Mouse (Mus musculus) liver, embryonic 14.5 days (tissue): ENCODE measurements at regions not wholly inside any gene's neighbourhood (a gene's known extent, or its start where the extent isn't known, plus 50 kb on each side); places are given as distances from the start of the nearest gene placed in this dataset.
"Not testable (repeated sequence)": the region's sequence is repeated elsewhere in the genome, so short reads cannot be mapped to it uniquely, and the experiment has no call there.

Experiments
- ATAC-seq: fragments of 200-750 bp; cut with Nextera tagmentation; 2 replicates; pipeline ENCODE4 v1.8.0; 2017; ENCODE audit warnings: moderate number of reproducible peaks, mild to moderate bottlenecking, moderate library complexity; ENCODE audit not compliant: insufficient read depth
- DNase-seq, 3 experiments: peaks; one replicate each; pipeline ENCODE4 v3.0.0-alpha.2; 2012 to 2013; ENCODE audit warnings: low read depth in 3 of 3, low spot score in 3 of 3
- H3K27ac ChIP-seq: fragments of 300-500 bp; sonication (generic); 2 replicates; pipeline ENCODE4 v1.5.1; 2014; ENCODE audit warnings: moderate library complexity, mild to moderate bottlenecking, control low read depth, inconsistent platforms
- H3K27me3 ChIP-seq: fragments of 300-500 bp; sonication (generic); 2 replicates; pipeline ENCODE4 v1.6.1; 2014; ENCODE audit warnings: mild to moderate bottlenecking, low read length, moderate library complexity; ENCODE audit not compliant: control insufficient read depth, insufficient read depth
- H3K36me3 ChIP-seq: fragments of 300-500 bp; sonication (generic); replicated peaks from 2 replicates; pipeline ENCODE4 v1.6.1; 2014; ENCODE audit warnings: low read depth; ENCODE audit not compliant: control insufficient read depth, insufficient read depth
- H3K4me1 ChIP-seq, 2 experiments: fragments of 200-500 bp in 1 of 2; fragments of 300-500 bp in 1 of 2; sonication (generic) in 1 of 2; replicated peaks; 2 replicates each; pipeline ENCODE4 v1.6.1; 2012 to 2014; ENCODE audit warnings: antibody characterized with exemption in 1 of 2, inconsistent platforms in 1 of 2, low read length in 1 of 2; ENCODE audit not compliant: control insufficient read depth in 2 of 2, insufficient read depth in 2 of 2
- H3K4me2 ChIP-seq: fragments of 300-500 bp; sonication (generic); 2 replicates; pipeline ENCODE4 v1.6.1; 2014; ENCODE audit warnings: low read depth, mild to moderate bottlenecking, control low read depth, moderate library complexity
- H3K4me3 ChIP-seq, 2 experiments: fragments of 200-500 bp in 1 of 2; fragments of 300-500 bp in 1 of 2; sonication (generic) in 1 of 2; 2 replicates each; pipeline ENCODE4 v1.5.1; 2012 to 2014; ENCODE audit warnings: low read depth in 2 of 2, low read length in 2 of 2, mild to moderate bottlenecking in 2 of 2, control low read depth in 1 of 2, inconsistent platforms in 1 of 2, moderate library complexity in 1 of 2; ENCODE audit not compliant: insufficient read depth in 1 of 2
- H3K9ac ChIP-seq: fragments of 300-500 bp; sonication (generic); replicated peaks from 2 replicates; pipeline ENCODE4 v1.6.1; 2014; ENCODE audit warnings: mild to moderate bottlenecking, control low read depth, moderate library complexity
- H3K9me3 ChIP-seq: fragments of 300-500 bp; sonication (generic); 2 replicates; pipeline ENCODE4 v1.6.1; 2016; ENCODE audit warnings: low read length, mixed read lengths; ENCODE audit not compliant: control insufficient read depth
- CTCF ChIP-seq: IDR thresholded peaks from 2 replicates; pipeline ENCODE4 v1.5.1; 2016; ENCODE audit warnings: antibody characterized with exemption, low read depth, control low read depth
- EP300 ChIP-seq: IDR thresholded peaks from 2 replicates; pipeline ENCODE4 v1.6.1; 2016; ENCODE audit warnings: antibody characterized with exemption, low read depth
- WGBS: fragments of 180-500 bp; shearing (Covaris S2); extraction: QIAGEN DNeasy Blood & Tissue Kit; methylation state at CpG from one replicate; pipeline ENCODE4 v1.1.7; 2014; ENCODE audit not compliant: insufficient replicate concordance; 5-methylcytosine and 5-hydroxymethylcytosine counted together

- ATAC-seq (no peak), DNase-seq (no peak)
- H3K9me3 ChIP-seq = no peaks in the 10 kb centered on the region
- H3K4me3 ChIP-seq = no peak overlapping the region
- no peaks in the 10 kb centered on the region for H3K36me3 ChIP-seq
- no peak overlapping the region for H3K9ac ChIP-seq
- no peaks in the 10 kb centered on the region for H3K27me3 ChIP-seq
- H3K4me2 ChIP-seq = no peak overlapping the region
- H3K4me1 ChIP-seq = no peaks in the 10 kb centered on the region
- H3K27ac ChIP-seq = no peak overlapping the region
- WGBS = 41% methylated on average over 5 of the region's 5 CpGs
- TF ChIP-seq CTCF = no peak
Observed at GRCm38 (mm10) chr9:27519711-27520110, 123.1 kb downstream of the Spata19 start.

- Histone ChIP-seq H3K9me3 (no peaks in the 10 kb centered on the region), H3K4me2 (no peak overlapping the region), H3K9ac (no peak overlapping the region), H3K4me3 (no peak overlapping the region), H3K27ac (no peak overlapping the region), H3K36me3 (no peaks in the 10 kb centered on the region), H3K4me1 (no peaks in the 10 kb centered on the region), H3K27me3 (no peaks in the 10 kb centered on the region)
- TF ChIP-seq EP300 = no peak
- TF ChIP-seq CTCF = no peak
- ATAC-seq (no peak), DNase-seq (no peak)
- WGBS = 61% methylated on average over 3 of the region's 3 CpGs
Observed at GRCm38 (mm10) chr9:27521181-27521580, 124.6 kb downstream of the Spata19 start.

GRCm38 (mm10) chr9:27526681-27527080 lies 130.1 kb downstream of the Spata19 start:
- ATAC-seq (no peak), DNase-seq (no peak)
- Histone ChIP-seq H3K27ac (no peak overlapping the region), H3K4me2 (no peak overlapping the region), H3K27me3 (no peaks in the 10 kb centered on the region), H3K9ac (no peak overlapping the region), H3K4me3 (no peak overlapping the region), H3K36me3 (no peaks in the 10 kb centered on the region), H3K9me3 (no peaks in the 10 kb centered on the region), H3K4me1 (no peaks in the 10 kb centered on the region)
- WGBS = 64% methylated on average over 3 of the region's 3 CpGs
- TF ChIP-seq EP300 = no peak
- TF ChIP-seq CTCF = no peak

GRCm38 (mm10) chr9:27538480-27538879 lies 141.9 kb downstream of the Spata19 start:
- no peak overlapping the region for H3K4me2 ChIP-seq
- no peak overlapping the region for H3K9ac ChIP-seq
- H3K9me3 ChIP-seq = no peaks in the 10 kb centered on the region
- TF ChIP-seq EP300 = no peak
- TF ChIP-seq CTCF = no peak
- DNase-seq = no peak
- H3K27ac ChIP-seq = no peak overlapping the region
- ATAC-seq = no peak
- H3K4me1 ChIP-seq = no peaks in the 10 kb centered on the region
- WGBS = 33% methylated on average over 5 of the region's 5 CpGs
- no peak overlapping the region for H3K4me3 ChIP-seq
- no peaks in the 10 kb centered on the region for H3K36me3 ChIP-seq
- H3K27me3 ChIP-seq = no peaks in the 10 kb centered on the region

GRCm38 (mm10) chr9:27541585-27542151 lies 145.1 kb downstream of the Spata19 start:
- H3K4me1 ChIP-seq = no peaks in the 10 kb centered on the region
- TF ChIP-seq CTCF = no peak
- no peak for TF ChIP-seq EP300

GRCm38 (mm10) chr9:27554697-27555096 lies 158.1 kb downstream of the Spata19 start:
- DNase-seq, ATAC-seq, H3K4me3 ChIP-seq, H3K4me1 ChIP-seq, H3K36me3 ChIP-seq, H3K9ac ChIP-seq, H3K27me3 ChIP-seq, H3K27ac ChIP-seq, H3K4me2 ChIP-seq, H3K9me3 ChIP-seq: not testable (repeated sequence)

More at GRCm38 (mm10) chr9:27541585-27542151, 145.1 kb downstream of the Spata19 start:
- WGBS = 60% methylated on average over 2 of the region's 2 CpGs
- H3K4me3 ChIP-seq = no peak overlapping the region
- H3K27ac ChIP-seq = no peak overlapping the region
- H3K36me3 ChIP-seq = no peaks in the 10 kb centered on the region
- no peaks in the 10 kb centered on the region for H3K27me3 ChIP-seq
- DNase-seq (no peak), ATAC-seq (no peak)
- no peaks in the 10 kb centered on the region for H3K9me3 ChIP-seq
- H3K4me2 ChIP-seq = no peak overlapping the region
- H3K9ac ChIP-seq = no peak overlapping the region
